21 mouse cellular contexts compared by ENCODE assay signal in the genomic region with DNA sequence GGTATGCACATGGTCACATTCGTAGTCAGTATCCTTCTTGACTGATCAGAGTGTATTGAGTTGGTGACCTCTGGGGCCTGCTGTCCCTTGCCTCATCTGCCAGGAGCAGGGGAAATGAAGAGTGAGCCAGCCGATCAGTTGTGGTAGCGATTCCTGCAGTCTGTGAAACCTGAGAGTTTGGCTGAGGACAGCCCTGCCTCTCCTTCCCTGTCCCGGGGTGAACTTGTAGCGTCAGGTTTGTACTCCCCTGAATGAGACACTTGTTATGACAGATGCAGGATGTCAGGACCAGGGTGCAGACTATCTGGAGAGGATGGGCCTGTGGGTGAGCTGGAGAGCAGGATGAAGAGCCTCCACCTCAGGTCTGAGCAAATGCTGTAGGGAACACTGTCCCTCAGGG. TPM values are rescaled to one million over a fixed set of nuclear protein-coding genes. Genes with fewer than 3 reads are reported as not detected.
DNase-seq lines count a peak whose midpoint lies in the region; ATAC-seq and TF ChIP-seq lines count a peak whose summit lies in the region.
"Had no signal": no experiment of that assay in that cellular context is flagged by ENCODE, and none has a peak within 500 bp of the region (broad histone marks: within the 10 kb centered on the region; RNA-seq: fewer than 3 reads in every experiment).

No protein-coding gene starts in this region.

- TF ChIP-seq CTCF in gastrocnemius, adult 2 months (IDR thresholded peaks at IDR 0.05): no peak

- peak overlapping the region; percentile 67 for H3K27ac ChIP-seq in gastrocnemius, adult 2 months
- H3K27ac ChIP-seq: embryonic facial prominence, embryonic 10.5 days; embryonic facial prominence, embryonic 12.5 days; forebrain, embryonic 10.5 days; forebrain, embryonic 12.5 days had no signal

- ATAC-seq in megakaryocyte, adult 5-6 weeks (ENCODE audit: poor library complexity, severe bottlenecking): no peak
- ATAC-seq: forebrain, embryonic 14.5 days; forebrain, embryonic 16.5 days; Patski had no signal

- H3K4me3 ChIP-seq in gastrocnemius, adult 2 months: no peak overlapping the region
- H3K4me3 ChIP-seq: embryonic facial prominence, embryonic 10.5 days; embryonic facial prominence, embryonic 12.5 days; forebrain, embryonic 10.5 days; forebrain, embryonic 12.5 days had no signal

- intact Hi-C loops in gastrocnemius, adult 2 months (cut with DNase I): loop anchor here (2.0 kb wide), 1 partner anchor 37 kb away; no protein-coding TSS in a partner anchor

- peak; percentile 13 for DNase-seq in cerebellum, adult 9-10 months
- no peak for DNase-seq in cerebellum, adult 18-20 months
- DNase-seq in gastrocnemius, adult 2 months: peak; percentile 76
- DNase-seq in gastrocnemius, postnatal 10 days: no peak
- peak; percentile 26 to 55 for DNase-seq in gastrocnemius, adult 8-10 months (ENCODE audit: low spot score in 2 of 2)
- DNase-seq in gastrocnemius, postnatal 25 days: peak; percentile 81
- no peak for DNase-seq in thymus, postnatal 0 days (ENCODE audit: low spot score)
- DNase-seq: adrenal gland, adult 8-10 months; adrenal gland, postnatal 14 days; adrenal gland, postnatal 36 days; cerebellum, adult 11-12 months; cerebellum, adult 8-10 months had no signal

RNA-seq across cellular contexts. Expression of a gene that starts 40.9 kb away (rescaled TPM):
- under 1 TPM; 0.20 to 0.28 TPM for total RNA-seq in gastrocnemius, adult 2 months (2021)
- total RNA-seq in gastrocnemius, postnatal 10 days (2021): under 1 TPM in 1 of 2 experiments, not detected in 1; 0.50 TPM
- total RNA-seq in gastrocnemius, adult 8-10 months (2022): not detected
- total RNA-seq in gastrocnemius, postnatal 25 days (2021): under 1 TPM in 1 of 2 experiments, not detected in 1; 0.43 TPM
- total RNA-seq in megakaryocyte, adult 5-6 weeks (2015): not detected in 2 replicates
- not detected in 2 replicates for total RNA-seq in megakaryocyte, adult 5-6 weeks (2017)
- 2.7 and 3.0 TPM in 2 replicates for polyA plus RNA-seq in thymus, postnatal 0 days (2015; fragmentation: Nextera tagmentation; extraction: Ambion mirVana)
- total RNA-seq: G1E had no signal
- polyA plus RNA-seq: G1E had no signal

RNA-seq across cellular contexts. Expression of a gene that starts 59.8 kb away (rescaled TPM):
- total RNA-seq in gastrocnemius, adult 2 months (2021): 1 to 10 TPM; 4.6 to 8.6 TPM
- 1 to 10 TPM; 8.5 to 9.5 TPM for total RNA-seq in gastrocnemius, postnatal 10 days (2021)
- total RNA-seq in gastrocnemius, adult 8-10 months (2022): 1 to 10 TPM; 1.8 to 6.6 (median 3.4) TPM
- total RNA-seq in gastrocnemius, postnatal 25 days (2021): 1 to 10 TPM; 8.5 to 9.5 TPM
- total RNA-seq in megakaryocyte, adult 5-6 weeks (2015): 49.1 and 55.5 TPM in 2 replicates
- total RNA-seq in megakaryocyte, adult 5-6 weeks (2017): 67.2 and 70.6 TPM in 2 replicates
- polyA plus RNA-seq in thymus, postnatal 0 days (2015; fragmentation: Nextera tagmentation; extraction: Ambion mirVana): 27.5 and 27.7 TPM in 2 replicates

Comparison
In these comparisons a context has a peak if more than half of its experiments do, and no peak if none do; other contexts are left out.
1. DNase-seq: peak in cerebellum, adult 9-10 months (single experiment), gastrocnemius, adult 2 months (single experiment), gastrocnemius, adult 8-10 months (2 of 2) and gastrocnemius, postnatal 25 days (single experiment); none in cerebellum, adult 18-20 months (0 of 2), gastrocnemius, postnatal 10 days (single experiment) and thymus, postnatal 0 days (single experiment).
2. RNA of a gene that starts 59.8 kb away (total RNA-seq): 49.1 to 70.6 TPM in megakaryocyte, adult 5-6 weeks; 8.5 to 9.5 TPM in gastrocnemius, postnatal 10 days, 8.5 to 9.5 TPM in gastrocnemius, postnatal 25 days, 4.6 to 8.6 TPM in gastrocnemius, adult 2 months and 1.8 to 6.6 TPM in gastrocnemius, adult 8-10 months; every median in the first group is over 4 times any median in the second.